Mouse (Mus musculus): ENCODE results near the gene Nfkbie. TPM values are rescaled to one million over a fixed set of nuclear protein-coding genes. Genes with fewer than 3 reads are reported as not detected.
A peak's percentile ranks its signal among the peaks of the same experiment; 100 is the strongest.

The Nfkbie gene
- polyA plus RNA-seq, 1 experiment from 2014 or later: 7.8 TPM

DNA sequence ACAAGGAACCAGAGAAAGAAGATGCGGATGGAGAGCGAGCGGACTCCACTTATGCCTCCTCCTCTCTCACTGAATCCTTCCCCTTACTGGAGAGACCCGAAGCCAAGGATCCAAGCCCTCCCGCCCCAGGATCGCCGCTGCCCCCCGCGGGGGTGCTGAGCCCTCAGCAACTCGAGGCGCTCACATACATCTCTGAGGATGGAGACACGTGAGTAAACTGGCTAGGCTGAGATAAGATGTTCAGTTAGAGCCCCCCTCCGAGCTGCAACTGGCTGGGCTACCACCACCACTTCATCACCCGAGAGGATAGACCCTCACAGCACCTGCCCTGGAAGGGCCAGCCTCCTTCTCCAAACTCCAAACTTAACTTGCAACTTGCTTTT lies 595 bp downstream of the Nfkbie start:
- Histone ChIP-seq H3K27me3 (ENCODE audit: control insufficient read depth, insufficient read depth, low read length) (peaks cover 7% of the 10 kb centered on the region; the same call in 1 of the 2 replicates), H3K4me3 (ENCODE audit: low read depth, low read length) (peak overlapping the region; percentile 61), H3K4me1 (ENCODE audit: control insufficient read depth, insufficient read depth, low read length) (peaks cover 10% of the 10 kb centered on the region), H3K9me3 (ENCODE audit: control insufficient read depth, low read length) (no peaks in the 10 kb centered on the region), H3K36me3 (ENCODE audit: control insufficient read depth, insufficient read depth, low read length) (no peaks in the 10 kb centered on the region), H3K9ac (ENCODE audit: low read length) (peak overlapping the region; percentile 77), H3K27ac (ENCODE audit: low read depth, low read length) (no peak overlapping the region), H3K4me2 (peak overlapping the region; percentile 98)
- no peak for ATAC-seq (ENCODE audit: low FRiP score)
- DNase-seq (ENCODE audit: low spot score, missing footprints): peak; percentile 92
- WGBS: 5% methylated on average over 14 of the region's 14 CpGs

DNA sequence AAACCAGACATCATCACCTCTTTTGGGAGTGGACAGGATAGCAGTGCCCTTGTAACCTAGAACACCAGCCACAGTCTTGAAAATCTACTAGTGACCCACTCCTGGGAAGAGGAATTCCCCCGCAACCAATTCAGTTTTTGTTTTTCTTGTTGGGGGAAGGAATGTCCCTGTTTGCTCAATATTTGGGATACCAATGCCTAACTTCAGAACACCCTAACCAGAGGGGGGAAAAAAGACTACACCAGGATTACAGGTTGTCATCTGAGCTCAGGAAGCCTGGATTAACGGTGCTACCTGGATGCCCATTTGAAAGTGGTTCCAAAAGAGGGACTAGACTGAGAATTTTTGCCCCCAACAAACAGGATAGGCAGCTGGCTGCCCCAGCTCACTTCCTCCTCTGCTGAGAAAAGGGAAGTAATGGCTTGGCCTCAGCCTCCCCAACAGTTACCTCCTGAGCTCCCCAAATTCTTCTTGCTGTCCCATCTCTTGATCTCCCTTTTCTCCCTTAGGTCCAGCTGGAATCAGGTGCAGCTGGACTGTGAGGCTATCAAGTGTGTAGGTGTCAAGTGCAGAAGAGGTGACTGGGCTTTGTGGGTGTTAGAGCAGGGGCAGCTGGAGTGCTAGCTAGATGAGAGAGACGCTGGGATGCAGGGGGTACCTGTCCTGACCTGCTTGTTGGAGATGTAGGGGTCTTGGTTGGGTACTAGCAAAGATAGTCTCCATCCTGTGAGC lies 1.2 kb downstream of the Nfkbie start:
- Histone ChIP-seq H3K9me3 (ENCODE audit: control insufficient read depth, low read length) (no peaks in the 10 kb centered on the region), H3K27ac (ENCODE audit: low read depth, low read length) (no peak overlapping the region), H3K4me3 (ENCODE audit: low read depth, low read length) (peak overlapping the region; percentile 61), H3K4me2 (peak overlapping the region; percentile 98), H3K36me3 (ENCODE audit: control insufficient read depth, insufficient read depth, low read length) (no peaks in the 10 kb centered on the region), H3K4me1 (ENCODE audit: control insufficient read depth, insufficient read depth, low read length) (peaks cover 10% of the 10 kb centered on the region), H3K9ac (ENCODE audit: low read length) (peak overlapping the region; percentile 77), H3K27me3 (ENCODE audit: control insufficient read depth, insufficient read depth, low read length) (peaks cover 7% of the 10 kb centered on the region; the same call in 1 of the 2 replicates)
- no peak for ATAC-seq (ENCODE audit: low FRiP score)
- DNase-seq (ENCODE audit: low spot score, missing footprints): no peak
- WGBS: 82% methylated on average over 3 of the region's 3 CpGs

DNA sequence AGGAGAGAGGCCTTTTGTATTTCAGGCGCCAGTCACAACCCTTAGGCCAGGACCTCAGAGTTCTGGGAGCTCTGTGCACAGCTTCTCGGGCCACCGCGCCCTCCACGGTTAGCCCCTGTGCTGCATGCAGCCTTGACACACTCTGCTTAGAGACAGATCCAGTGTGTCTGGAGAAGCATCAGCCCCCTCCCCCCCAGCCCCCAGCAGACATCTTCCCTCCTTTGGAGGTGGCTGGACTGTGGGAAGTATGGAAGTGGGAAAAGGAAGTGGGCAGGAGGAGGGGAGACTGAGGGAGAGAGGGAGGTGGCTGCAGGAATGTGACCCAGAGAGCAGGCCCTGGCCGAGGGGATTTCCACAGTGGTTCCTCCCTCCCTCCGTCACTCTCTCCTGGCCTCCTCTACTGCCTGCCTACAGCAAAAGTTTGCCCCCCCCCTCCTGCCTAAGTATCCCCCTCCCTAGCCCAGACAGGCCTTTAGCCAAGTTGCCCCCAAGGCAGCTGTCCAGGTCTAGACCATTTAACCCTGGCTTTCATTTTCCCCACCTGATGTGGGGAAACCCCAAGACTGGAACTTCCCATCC lies 1.8 kb downstream of the Nfkbie start:
- H3K4me3 ChIP-seq (ENCODE audit: low read depth, low read length): no peak overlapping the region
- peaks cover 7% of the 10 kb centered on the region; the same call in 1 of the 2 replicates for H3K27me3 ChIP-seq (ENCODE audit: control insufficient read depth, insufficient read depth, low read length)
- no peak for DNase-seq (ENCODE audit: low spot score, missing footprints)
- H3K4me1 ChIP-seq (ENCODE audit: control insufficient read depth, insufficient read depth, low read length): peaks cover 4% of the 10 kb centered on the region
- no peaks in the 10 kb centered on the region for H3K9me3 ChIP-seq (ENCODE audit: control insufficient read depth, low read length)
- no peak overlapping the region for H3K27ac ChIP-seq (ENCODE audit: low read depth, low read length)
- WGBS: 78% methylated on average over 6 of the region's 7 CpGs
- ATAC-seq (ENCODE audit: low FRiP score): no peak
- H3K36me3 ChIP-seq (ENCODE audit: control insufficient read depth, insufficient read depth, low read length): no peaks in the 10 kb centered on the region
- H3K9ac ChIP-seq (ENCODE audit: low read length): no peak overlapping the region
- H3K4me2 ChIP-seq: no peak overlapping the region

GRCm38 (mm10) chr17:45557998-45558862 lies 2.7 kb downstream of the Nfkbie start:
- WGBS: 70% methylated on average over 16 of the region's 16 CpGs
- no peak overlapping the region for H3K4me2 ChIP-seq
- H3K36me3 ChIP-seq (ENCODE audit: control insufficient read depth, insufficient read depth, low read length): no peaks in the 10 kb centered on the region
- no peaks in the 10 kb centered on the region for H3K9me3 ChIP-seq (ENCODE audit: control insufficient read depth, low read length)
- ATAC-seq (ENCODE audit: low FRiP score) (no peak), DNase-seq (ENCODE audit: low spot score, missing footprints) (no peak)
- H3K4me3 ChIP-seq (ENCODE audit: low read depth, low read length): no peak overlapping the region
- peaks cover 4% of the 10 kb centered on the region for H3K4me1 ChIP-seq (ENCODE audit: control insufficient read depth, insufficient read depth, low read length)
- no peak overlapping the region for H3K9ac ChIP-seq (ENCODE audit: low read length)
- no peak overlapping the region for H3K27ac ChIP-seq (ENCODE audit: low read depth, low read length)
- H3K27me3 ChIP-seq (ENCODE audit: control insufficient read depth, insufficient read depth, low read length): peaks cover 7% of the 10 kb centered on the region; the same call in 1 of the 2 replicates

DNA sequence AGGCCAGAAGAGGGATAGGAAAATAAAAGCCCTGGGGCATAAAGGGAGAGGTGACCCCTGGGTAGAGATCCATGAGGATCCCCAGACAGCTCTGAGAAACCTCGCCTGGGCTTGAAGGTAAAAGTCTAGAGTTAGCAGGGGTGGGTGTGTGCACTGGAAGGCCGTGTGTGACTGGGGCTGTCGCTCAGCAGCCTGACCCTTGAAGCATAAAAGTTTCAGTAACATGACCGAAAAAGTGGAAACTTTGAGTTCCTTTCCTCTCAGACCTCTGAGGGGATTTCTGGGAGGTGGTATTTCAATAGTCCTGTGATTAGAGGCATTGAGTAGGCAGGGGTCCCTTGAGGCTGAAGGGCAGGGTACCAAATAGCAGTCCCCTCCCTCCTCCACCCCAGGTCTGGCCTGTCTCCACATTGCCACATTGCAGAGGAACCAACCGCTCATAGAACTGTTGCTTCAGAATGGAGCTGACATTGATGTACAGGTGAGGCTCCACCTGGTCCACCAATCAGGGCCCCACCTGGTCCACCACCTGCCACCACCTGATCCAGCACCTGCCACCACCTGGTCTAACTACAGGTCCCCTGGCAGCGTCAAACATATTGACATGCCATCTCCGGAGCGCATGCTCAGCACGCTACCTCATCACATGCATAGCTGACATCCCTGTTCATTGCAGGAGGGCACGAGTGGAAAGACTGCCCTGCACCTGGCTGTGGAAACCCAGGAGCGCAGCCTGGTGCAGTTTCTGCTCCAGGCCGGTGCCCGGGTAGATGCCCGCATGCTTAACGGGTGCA lies 4.4 kb downstream of the Nfkbie start:
- no peaks in the 10 kb centered on the region for H3K36me3 ChIP-seq (ENCODE audit: control insufficient read depth, insufficient read depth, low read length)
- DNase-seq (ENCODE audit: low spot score, missing footprints): no peak
- no peak overlapping the region for H3K9ac ChIP-seq (ENCODE audit: low read length)
- peaks cover 10% of the 10 kb centered on the region for H3K4me1 ChIP-seq (ENCODE audit: control insufficient read depth, insufficient read depth, low read length)
- 91% methylated on average over 15 of the region's 15 CpGs for WGBS
- H3K9me3 ChIP-seq (ENCODE audit: control insufficient read depth, low read length): no peaks in the 10 kb centered on the region
- H3K27ac ChIP-seq (ENCODE audit: low read depth, low read length): no peak overlapping the region
- ATAC-seq (ENCODE audit: low FRiP score): no peak
- no peak overlapping the region for H3K4me2 ChIP-seq
- peaks cover 7% of the 10 kb centered on the region; the same call in 1 of the 2 replicates for H3K27me3 ChIP-seq (ENCODE audit: control insufficient read depth, insufficient read depth, low read length)
- no peak overlapping the region for H3K4me3 ChIP-seq (ENCODE audit: low read depth, low read length)

- no peak overlapping the region; the same call in 1 of the 2 replicates for H3K9ac ChIP-seq (ENCODE audit: low read length)
- H3K9me3 ChIP-seq (ENCODE audit: control insufficient read depth, low read length): no peaks in the 10 kb centered on the region
- DNase-seq (ENCODE audit: low spot score, missing footprints) (no peak), ATAC-seq (ENCODE audit: low FRiP score) (no peak)
- WGBS: 78% methylated on average over 12 of the region's 12 CpGs
- no peak overlapping the region for H3K27ac ChIP-seq (ENCODE audit: low read depth, low read length)
- H3K36me3 ChIP-seq (ENCODE audit: control insufficient read depth, insufficient read depth, low read length): peaks cover 11% of the 10 kb centered on the region
- H3K4me2 ChIP-seq: no peak overlapping the region
- H3K4me3 ChIP-seq (ENCODE audit: low read depth, low read length): no peak overlapping the region
- no peaks in the 10 kb centered on the region for H3K27me3 ChIP-seq (ENCODE audit: control insufficient read depth, insufficient read depth, low read length)
- H3K4me1 ChIP-seq (ENCODE audit: control insufficient read depth, insufficient read depth, low read length): peaks cover 18% of the 10 kb centered on the region
Observed at GRCm38 (mm10) chr17:45563216-45563615, 7.7 kb downstream of the Nfkbie start.

GRCm38 (mm10) chr17:45563655-45564530 lies 8.4 kb downstream of the Nfkbie start, which contains the start of gene Slc35b2:
Slc35b2 (plus strand) TSS chr17:45563874.
- Histone ChIP-seq H3K4me1 (ENCODE audit: control insufficient read depth, insufficient read depth, low read length) (peaks cover 18% of the 10 kb centered on the region), H3K9ac (ENCODE audit: low read length) (peak within 1 kb of the TSS; percentile 90), H3K36me3 (ENCODE audit: control insufficient read depth, insufficient read depth, low read length) (peaks cover 17% of the 10 kb centered on the region), H3K4me3 (ENCODE audit: low read depth, low read length) (peak within 1 kb of the TSS; percentile 81), H3K27me3 (ENCODE audit: control insufficient read depth, insufficient read depth, low read length) (no peaks in the 10 kb centered on the region), H3K4me2 (peak within 1 kb of the TSS; percentile 98), H3K27ac (ENCODE audit: low read depth, low read length) (peak within 1 kb of the TSS; percentile 84), H3K9me3 (ENCODE audit: control insufficient read depth, low read length) (no peaks in the 10 kb centered on the region)
- under 1% methylated on average over 44 of the region's 61 CpGs for WGBS
- peak; percentile 99 for DNase-seq (ENCODE audit: low spot score, missing footprints)
- ATAC-seq (ENCODE audit: low FRiP score): peak; percentile 88

Measured in midbrain, embryonic 11.5 days (tissue).